Comparison of ENCODE assay signal across 8 mouse cellular contexts in the genomic region with DNA sequence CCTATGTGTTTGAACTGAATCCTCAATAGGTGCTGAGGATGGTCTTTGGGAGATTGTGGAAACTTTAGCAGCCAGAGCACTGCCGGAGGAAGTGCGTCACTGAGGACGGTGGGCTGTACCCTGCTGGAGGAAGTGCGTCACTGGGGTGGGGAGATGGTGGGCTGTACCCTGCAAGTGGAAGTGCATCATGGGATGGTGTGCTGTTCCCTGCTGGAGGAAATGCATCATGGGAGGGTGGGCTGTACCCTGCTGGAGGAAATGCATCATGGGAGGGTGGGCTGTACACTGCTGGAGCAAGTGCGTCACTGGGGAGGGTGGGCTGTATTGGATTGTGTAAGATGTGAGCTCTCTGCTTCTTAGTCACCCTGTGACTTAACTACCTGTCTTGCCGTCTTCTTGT. TPM values are rescaled to one million over a fixed set of nuclear protein-coding genes. Genes with fewer than 3 reads are reported as not detected.
DNase-seq lines count a peak whose midpoint lies in the region; ATAC-seq lines count a peak whose summit lies in the region.

No protein-coding gene starts in this region.

- DNase-seq in urinary bladder, postnatal 14 days (ENCODE audit: low spot score) = peak; percentile 20
- DNase-seq in urinary bladder, adult 2 months (ENCODE audit: low spot score) = no peak
- DNase-seq in heart, postnatal 10 days = peak; percentile 24 to 26
- peak; percentile 23 to 40 for DNase-seq in left cerebral cortex, adult 18-20 months (ENCODE audit: low spot score in 2 of 2)
- peak; percentile 59 for DNase-seq in lung, postnatal 36 days
- peak; percentile 48 for DNase-seq in right cerebral cortex, postnatal 25 days
- DNase-seq in MN1 (ENCODE audit: low spot score) = no peak

- no peaks in the 10 kb centered on the region for H3K4me1 ChIP-seq in embryonic facial prominence, embryonic 15.5 days

- WGBS in embryonic facial prominence, embryonic 15.5 days = 46% methylated on average over 6 of the region's 6 CpGs

- ATAC-seq in embryonic facial prominence, embryonic 15.5 days (ENCODE audit: insufficient number of reproducible peaks, low FRiP score, low TSS enrichment, low read depth) = peak; percentile 85

- H3K4me3 ChIP-seq in embryonic facial prominence, embryonic 15.5 days (replicated peaks) = 0 out of 2 replicates have a peak overlapping the region, but pooled peaks have one; percentile 5

- no peak overlapping the region for H3K4me2 ChIP-seq in embryonic facial prominence, embryonic 15.5 days (replicated peaks)

- intact Hi-C loops in heart, postnatal 10 days (cut with DNase I) = no loop called here

- no peak overlapping the region for H3K9ac ChIP-seq in embryonic facial prominence, embryonic 15.5 days

- no peaks in the 10 kb centered on the region for H3K9me3 ChIP-seq in embryonic facial prominence, embryonic 15.5 days (replicated peaks)

- 0 out of 2 replicates have a peak overlapping the region, but pooled peaks have one; percentile 29 for H3K27ac ChIP-seq in embryonic facial prominence, embryonic 15.5 days (replicated peaks)

- H3K27me3 ChIP-seq in embryonic facial prominence, embryonic 15.5 days = no peaks in the 10 kb centered on the region

- H3K36me3 ChIP-seq in embryonic facial prominence, embryonic 15.5 days = no peaks in the 10 kb centered on the region

RNA-seq across cellular contexts. Expression of a gene that starts 25.5 kb away (rescaled TPM):
- 13.4 and 14.3 TPM in 2 replicates for polyA plus RNA-seq in urinary bladder, adult 2 months (2012; rRNA removed)
- 55.8 and 59.2 TPM in 2 replicates for polyA plus RNA-seq in embryonic facial prominence, embryonic 15.5 days (2015; fragmentation: Nextera tagmentation; extraction: Ambion mirVana)
- 10 to 100 TPM; 11.7 to 12.1 TPM for total RNA-seq in heart, postnatal 10 days (2021)
- 10 to 100 TPM; 15.7 to 16.7 TPM for total RNA-seq in left cerebral cortex, adult 18-20 months (2021)

Comparison
In these comparisons a context has a peak if more than half of its experiments do, and no peak if none do; other contexts are left out.
1. DNase-seq: peak in urinary bladder, postnatal 14 days (single experiment), heart, postnatal 10 days (2 of 2), left cerebral cortex, adult 18-20 months (2 of 2), lung, postnatal 36 days (single experiment) and right cerebral cortex, postnatal 25 days (single experiment); none in urinary bladder, adult 2 months (single experiment) and MN1 (single experiment).